Mouse (Mus musculus): Measurements from ENCODE around the gene Ssr4. TPM values are rescaled to one million over a fixed set of nuclear protein-coding genes. Genes with fewer than 3 reads are reported as not detected.
"Not testable (repeated sequence)": the region's sequence is repeated elsewhere in the genome, so short reads cannot be mapped to it uniquely, and the experiment has no call there.

Gene Ssr4
- total RNA-seq (2021) = 10 to 100 TPM; 70.2 to 76.6 TPM
- long read RNA-seq, experiment 1, transcript Ssr4-208 (6 exons, 800 nt) = major isoform, 45 of 59 reads
- long read RNA-seq, experiment 1, transcript Ssr4-201 (6 exons, 765 nt) = minor isoform, 9 of 59 reads
- long read RNA-seq, experiment 1, partial matches to known transcripts = 2 of 59 reads
- long read RNA-seq, experiment 1, other reads (novel, unspliced or antisense) = 3 of 59 reads
- long read RNA-seq, experiment 2, transcript Ssr4-201 (6 exons, 765 nt) = minor isoform, 11 of 56 reads
- long read RNA-seq, experiment 2, transcript Ssr4-208 (6 exons, 800 nt) = major isoform, 40 of 56 reads
- long read RNA-seq, experiment 2, partial matches to known transcripts = 5 of 56 reads
- long read RNA-seq, experiment 2, other reads (novel, unspliced or antisense) = 0 of 56 reads

GRCm38 (mm10) chrX:73786364-73787224 lies at the start of gene Ssr4, which contains the start of gene Idh3g:
Gene Ssr4 (plus strand): TSS chrX:73787028.
Gene Idh3g (minus strand): TSS chrX:73786897.
- DNase-seq (ENCODE audit: low spot score) = peak; percentile 93

GRCm38 (mm10) chrX:73738155-73738554 lies 48.7 kb upstream of the Ssr4 start:
- DNase-seq (ENCODE audit: low spot score) = no peak

- DNase-seq (ENCODE audit: low spot score) = no peak
Observed at GRCm38 (mm10) chrX:73739151-73739550, 47.7 kb upstream of the Ssr4 start.

- not testable (repeated sequence) for DNase-seq (ENCODE audit: low spot score)
Observed at GRCm38 (mm10) chrX:73739841-73740240, 47.0 kb upstream of the Ssr4 start.

GRCm38 (mm10) chrX:73744774-73745481 lies 41.9 kb upstream of the Ssr4 start:
- DNase-seq (ENCODE audit: low spot score) = no peak

GRCm38 (mm10) chrX:73748977-73749376 lies 37.9 kb upstream of the Ssr4 start:
- no peak for DNase-seq (ENCODE audit: low spot score)

GRCm38 (mm10) chrX:73756334-73757140 lies 30.3 kb upstream of the Ssr4 start, which contains the start of gene Plxnb3:
Gene Plxnb3 (plus strand): TSS chrX:73757090.
- no peak for DNase-seq (ENCODE audit: low spot score)

- DNase-seq (ENCODE audit: low spot score) = no peak
Observed at GRCm38 (mm10) chrX:73758611-73759290, 28.1 kb upstream of the Ssr4 start.

GRCm38 (mm10) chrX:73765311-73765710 lies 21.5 kb upstream of the Ssr4 start:
- peak; percentile 51 for DNase-seq (ENCODE audit: low spot score)

- DNase-seq (ENCODE audit: low spot score) = no peak
Observed at GRCm38 (mm10) chrX:73767267-73767666, 19.6 kb upstream of the Ssr4 start.

GRCm38 (mm10) chrX:73774168-73774760 lies 12.6 kb upstream of the Ssr4 start, which contains the start of gene Srpk3:
Gene Srpk3 (plus strand): TSS chrX:73774405.
- peak; percentile 51 for DNase-seq (ENCODE audit: low spot score)

- DNase-seq (ENCODE audit: low spot score) = no peak
Observed at GRCm38 (mm10) chrX:73774802-73775483, 11.9 kb upstream of the Ssr4 start.

- no peak for DNase-seq (ENCODE audit: low spot score)
Observed at GRCm38 (mm10) chrX:73782227-73782626, 4.6 kb upstream of the Ssr4 start.

GRCm38 (mm10) chrX:73785666-73786065 lies 1.2 kb upstream of the Ssr4 start:
- DNase-seq (ENCODE audit: low spot score) = peak; percentile 6

- no peak for DNase-seq (ENCODE audit: low spot score)
Observed at GRCm38 (mm10) chrX:73787225-73787558, 364 bp downstream of the Ssr4 start.

- DNase-seq (ENCODE audit: low spot score) = no peak
Observed at GRCm38 (mm10) chrX:73788501-73788900, 1.7 kb downstream of the Ssr4 start.

GRCm38 (mm10) chrX:73793039-73793438 lies 6.2 kb downstream of the Ssr4 start:
- no peak for DNase-seq (ENCODE audit: low spot score)

GRCm38 (mm10) chrX:73793505-73793904 lies 6.7 kb downstream of the Ssr4 start:
- no peak for DNase-seq (ENCODE audit: low spot score)

GRCm38 (mm10) chrX:73797511-73797910 lies 10.7 kb downstream of the Ssr4 start:
- no peak for DNase-seq (ENCODE audit: low spot score)

All from gastrocnemius, adult 18-20 months (tissue).